Mouse (Mus musculus) embryonic fibroblast, embryonic 13.5 days (primary cell): ENCODE results near the gene Umad1.

Experiments used
- CTCF ChIP-seq: IDR thresholded peaks from 2 replicates; pipeline ENCODE4 v1.5.1; 2011; ENCODE audit warnings: mild to moderate bottlenecking, control low read depth, low read length, moderate library complexity, borderline replicate concordance; ENCODE audit not compliant: insufficient read depth
- POLR2A ChIP-seq: IDR thresholded peaks from 2 replicates; pipeline ENCODE4 v1.6.1; 2011; ENCODE audit warnings: low read depth, mild to moderate bottlenecking, control low read depth, low read length, moderate library complexity

- TF ChIP-seq CTCF (no peak), POLR2A (no peak)
Observed at GRCm38 (mm10) chr6:8441814-8442213, 182.7 kb downstream of the Umad1 start.
